Mouse (Mus musculus) olfactory bulb, adult 2 months (tissue): ENCODE data around the gene Itga1.

Source experiments
- CTCF ChIP-seq: fragments of 200-500 bp; IDR thresholded peaks from 2 replicates; pipeline ENCODE4 v1.5.1; 2012; ENCODE audit warnings: low read depth, mild to moderate bottlenecking, low read length, moderate library complexity; ENCODE audit not compliant: insufficient read depth
- POLR2A ChIP-seq: fragments of 200-500 bp; IDR thresholded peaks from 2 replicates; pipeline ENCODE4 v1.6.1; 2012; ENCODE audit warnings: mild to moderate bottlenecking, low read depth, low read length, moderate library complexity; ENCODE audit not compliant: insufficient read depth

GRCm38 (mm10) chr13:114992260-114993014 lies 109.3 kb downstream of the Itga1 start:
- TF ChIP-seq CTCF (no peak), POLR2A (no peak)
